Mouse (Mus musculus) thymus, adult 18-20 months (tissue): ENCODE data around the gene Hoxa3.

Experiments
- DNase-seq, 2 experiments: peaks; one replicate each; pipeline ENCODE4 v3.0.0; 2022; ENCODE audit warnings: mixed read lengths in 2 of 2

Hoxa3 gene

GRCm38 (mm10) chr6:52203371-52204049 is 9.6 kb downstream of the Hoxa3 start:
- no peak for DNase-seq

- DNase-seq = no peak
Measured at GRCm38 (mm10) chr6:52203121-52203370, 10.1 kb downstream of the Hoxa3 start.

- DNase-seq = no peak
Measured at GRCm38 (mm10) chr6:52202362-52203120, 10.6 kb downstream of the Hoxa3 start.

- DNase-seq = no peak
Measured at GRCm38 (mm10) chr6:52201269-52201668, 11.9 kb downstream of the Hoxa3 start.

- DNase-seq = no peak
Measured at GRCm38 (mm10) chr6:52200751-52201250, 12.3 kb downstream of the Hoxa3 start.

- DNase-seq = no peak
Measured at GRCm38 (mm10) chr6:52200073-52200750, 12.9 kb downstream of the Hoxa3 start.

- DNase-seq = no peak
Measured at GRCm38 (mm10) chr6:52197271-52197670, 15.9 kb downstream of the Hoxa3 start.

GRCm38 (mm10) chr6:52196811-52197210 is 16.3 kb downstream of the Hoxa3 start:
- DNase-seq = no peak

GRCm38 (mm10) chr6:52194690-52195089 is 18.4 kb downstream of the Hoxa3 start:
- DNase-seq = no peak

- DNase-seq = peak; percentile 63 to 69
Measured at GRCm38 (mm10) chr6:52191860-52192550, 21.1 kb downstream of the Hoxa3 start.

GRCm38 (mm10) chr6:52190906-52191810 is 22.0 kb downstream of the Hoxa3 start, which contains the start of gene Hoxa4:
Gene Hoxa4, minus strand, starts transcription at chr6:52191753.
- no peak for DNase-seq

GRCm38 (mm10) chr6:52190410-52190809 is 22.7 kb downstream of the Hoxa3 start:
- DNase-seq = no peak

GRCm38 (mm10) chr6:52189909-52190308 is 23.2 kb downstream of the Hoxa3 start:
- no peak for DNase-seq

- no peak for DNase-seq
Measured at GRCm38 (mm10) chr6:52189172-52189591, 24.0 kb downstream of the Hoxa3 start.

GRCm38 (mm10) chr6:52186500-52186899 is 26.6 kb downstream of the Hoxa3 start:
- no peak for DNase-seq

GRCm38 (mm10) chr6:52185834-52186233 is 27.3 kb downstream of the Hoxa3 start:
- DNase-seq = no peak

- no peak for DNase-seq
Measured at GRCm38 (mm10) chr6:52185222-52185621, 27.9 kb downstream of the Hoxa3 start.

- no peak for DNase-seq
Measured at GRCm38 (mm10) chr6:52184668-52185067, 28.5 kb downstream of the Hoxa3 start.

GRCm38 (mm10) chr6:52183311-52184080 is 29.6 kb downstream of the Hoxa3 start:
- DNase-seq = no peak

GRCm38 (mm10) chr6:52182793-52183192 is 30.3 kb downstream of the Hoxa3 start:
- no peak for DNase-seq

- no peak for DNase-seq
Measured at GRCm38 (mm10) chr6:52182030-52182429, 31.1 kb downstream of the Hoxa3 start.
